Comparison of ENCODE assay signal across 8 mouse cellular contexts in genomic region chr1:93634481-93634891, GRCm38 (mm10). TPM values are rescaled to one million over a fixed set of nuclear protein-coding genes. Genes with fewer than 3 reads are reported as not detected.
DNase-seq lines count a peak whose midpoint lies in the region; ATAC-seq lines count a peak whose summit lies in the region.

No protein-coding gene starts in this region.

- H3K9me3 ChIP-seq in forebrain, embryonic 10.5 days, result no peaks in the 10 kb centered on the region
- H3K9me3 ChIP-seq in liver, embryonic 15.5 days (replicated peaks), result no peaks in the 10 kb centered on the region
- H3K9me3 ChIP-seq in neural tube, embryonic 14.5 days (ENCODE audit: control insufficient read depth, low read length), result no peaks in the 10 kb centered on the region

- peaks cover 33% of the 10 kb centered on the region for H3K36me3 ChIP-seq in forebrain, embryonic 10.5 days (replicated peaks)
- peaks cover 3% of the 10 kb centered on the region; the same call in 1 of the 2 replicates for H3K36me3 ChIP-seq in liver, embryonic 15.5 days (replicated peaks)
- no peaks in the 10 kb centered on the region for H3K36me3 ChIP-seq in neural tube, embryonic 14.5 days (ENCODE audit: control insufficient read depth, insufficient read depth, low read length)

- H3K9ac ChIP-seq in liver, embryonic 15.5 days, result peak overlapping the region; percentile 96
- peak overlapping the region; percentile 87 for H3K9ac ChIP-seq in neural tube, embryonic 14.5 days (replicated peaks; ENCODE audit: low read depth, low read length)

- intact Hi-C loops in heart, postnatal 10 days (cut with DNase I), result loop anchor here (5.0 kb wide), 1 partner anchor 122 kb away; the partner anchor contains the start of gene Farp2

- H3K27me3 ChIP-seq in forebrain, embryonic 10.5 days (ENCODE audit: poor library complexity, severe bottlenecking), result no peaks in the 10 kb centered on the region
- no peaks in the 10 kb centered on the region for H3K27me3 ChIP-seq in liver, embryonic 15.5 days
- no peaks in the 10 kb centered on the region for H3K27me3 ChIP-seq in neural tube, embryonic 14.5 days (ENCODE audit: control insufficient read depth, insufficient read depth, low read length)

- no peak for ATAC-seq in liver, embryonic 15.5 days (ENCODE audit: insufficient read depth)
- no peak for ATAC-seq in neural tube, embryonic 14.5 days (ENCODE audit: low read depth)

- H3K27ac ChIP-seq in forebrain, embryonic 10.5 days, result peak overlapping the region; percentile 94
- H3K27ac ChIP-seq in liver, embryonic 15.5 days (replicated peaks), result peak overlapping the region; percentile 90
- H3K27ac ChIP-seq in neural tube, embryonic 14.5 days (ENCODE audit: low read depth, low read length), result peak overlapping the region; percentile 91

- H3K4me1 ChIP-seq in forebrain, embryonic 10.5 days, result peaks cover 28% of the 10 kb centered on the region
- H3K4me1 ChIP-seq in liver, embryonic 15.5 days (replicated peaks), result peaks cover 49% of the 10 kb centered on the region
- H3K4me1 ChIP-seq in neural tube, embryonic 14.5 days (ENCODE audit: control insufficient read depth, insufficient read depth, low read length), result peaks cover 12% of the 10 kb centered on the region; the same call in 1 of the 2 replicates

- WGBS in forebrain, embryonic 10.5 days, result 12% methylated on average over 6 of the region's 6 CpGs
- under 1% methylated on average over 6 of the region's 6 CpGs for WGBS in liver, embryonic 15.5 days (ENCODE audit: insufficient replicate concordance)
- WGBS in neural tube, embryonic 14.5 days, result 6% methylated on average over 6 of the region's 6 CpGs

- peak overlapping the region; percentile 97 for H3K4me3 ChIP-seq in forebrain, embryonic 10.5 days
- peak overlapping the region; percentile 97 for H3K4me3 ChIP-seq in liver, embryonic 15.5 days (replicated peaks)
- H3K4me3 ChIP-seq in neural tube, embryonic 14.5 days (ENCODE audit: low read depth, low read length), result peak overlapping the region; percentile 97

- H3K4me2 ChIP-seq in liver, embryonic 15.5 days, result peak overlapping the region; percentile 95
- H3K4me2 ChIP-seq in neural tube, embryonic 14.5 days (ENCODE audit: low read depth, low read length), result peak overlapping the region; percentile 85

- DNase-seq in 3134 (ENCODE audit: extremely low read depth, insufficient read length, low spot score), result peak; percentile 60
- DNase-seq in adrenal gland, adult 2 months, result peak; percentile 65
- DNase-seq in forebrain, embryonic 10.5 days (ENCODE audit: extremely low spot score, low spot score), result no peak
- DNase-seq in heart, postnatal 10 days, result peak; percentile 57 to 65
- DNase-seq in kidney, postnatal 4 days, result peak; percentile 54 to 74
- DNase-seq in urinary bladder, postnatal 25 days (ENCODE audit: low spot score), result no peak

RNA-seq across cellular contexts. Expression of gene Stk25, which starts 24.0 kb away (rescaled TPM):
- total RNA-seq in adrenal gland, adult 2 months (2021), result 100 to 1,000 TPM; 115 to 140 TPM
- polyA plus RNA-seq in adrenal gland, adult 2 months (2012; rRNA removed), result 65.7 and 66.4 TPM in 2 replicates
- 156 and 166 TPM in 2 replicates for polyA plus RNA-seq in forebrain, embryonic 10.5 days (2016; fragmentation: Nextera tagmentation; extraction: Ambion mirVana)
- total RNA-seq in heart, postnatal 10 days (2021), result 100 to 1,000 TPM; 135 to 138 TPM
- 44.7 and 51.2 TPM in 2 replicates for polyA plus RNA-seq in liver, embryonic 15.5 days (2015; fragmentation: Nextera tagmentation; extraction: Ambion mirVana)
- 357 and 382 TPM in 2 replicates for polyA plus RNA-seq in neural tube, embryonic 14.5 days (2014; fragmentation: Nextera tagmentation; extraction: Ambion mirVana)

RNA-seq across cellular contexts. Expression of gene Bok, which starts 51.0 kb away (rescaled TPM):
- 10 to 100 TPM in 1 of 2 experiments, 1 to 10 TPM in 1; 8.9 to 16.4 TPM for total RNA-seq in adrenal gland, adult 2 months (2021)
- 54.5 and 93.1 TPM in 2 replicates for polyA plus RNA-seq in adrenal gland, adult 2 months (2012; rRNA removed)
- polyA plus RNA-seq in forebrain, embryonic 10.5 days (2016; fragmentation: Nextera tagmentation; extraction: Ambion mirVana), result 50.9 and 55.3 TPM in 2 replicates
- 10 to 100 TPM; 10.2 to 10.4 TPM for total RNA-seq in heart, postnatal 10 days (2021)
- polyA plus RNA-seq in liver, embryonic 15.5 days (2015; fragmentation: Nextera tagmentation; extraction: Ambion mirVana), result 3.7 and 4.9 TPM in 2 replicates
- polyA plus RNA-seq in neural tube, embryonic 14.5 days (2014; fragmentation: Nextera tagmentation; extraction: Ambion mirVana), result 70.2 and 82.7 TPM in 2 replicates

Comparison
In these comparisons a context has a peak if more than half of its experiments do, and no peak if none do; other contexts are left out.
1. DNase-seq: peak in 3134 (single experiment), adrenal gland, adult 2 months (single experiment), heart, postnatal 10 days (2 of 2) and kidney, postnatal 4 days (2 of 2); none in forebrain, embryonic 10.5 days (single experiment) and urinary bladder, postnatal 25 days (single experiment).
2. Peak in every context shown above with its lines, with median percentiles within 50 percentile points of each other: H3K27ac ChIP-seq and H3K4me3 ChIP-seq.